ENCODE assay signal across 9 mouse cellular contexts in genomic region chr9:61360727-61361631, GRCm38 (mm10). TPM values are rescaled to one million over a fixed set of nuclear protein-coding genes. Genes with fewer than 3 reads are reported as not detected.
DNase-seq lines count a peak whose midpoint lies in the region; ATAC-seq and TF ChIP-seq lines count a peak whose summit lies in the region.
"Had no signal": no experiment of that assay in that cellular context is flagged by ENCODE, and none has a peak within 500 bp of the region (broad histone marks: within the 10 kb centered on the region; RNA-seq: fewer than 3 reads in every experiment).

No protein-coding gene starts in this region.

- H3K4me2 ChIP-seq in intestine, embryonic 14.5 days (ENCODE audit: low read length), result peak overlapping the region; percentile 9
- no peak overlapping the region; the same call in 1 of the 2 replicates for H3K4me2 ChIP-seq in intestine, postnatal 0 days (replicated peaks; ENCODE audit: low read depth)
- peak overlapping the region; percentile 22; the same call in 1 of the 2 replicates for H3K4me2 ChIP-seq in embryonic facial prominence, embryonic 12.5 days (replicated peaks)
- no peak overlapping the region for H3K4me2 ChIP-seq in hindbrain, embryonic 16.5 days (ENCODE audit: low read length)

- H3K4me3 ChIP-seq in intestine, embryonic 14.5 days (ENCODE audit: low read depth, low read length), result no peak overlapping the region
- no peak overlapping the region for H3K4me3 ChIP-seq in intestine, postnatal 0 days (ENCODE audit: low read depth, low read length)
- H3K4me3 ChIP-seq in embryonic facial prominence, embryonic 12.5 days, result no peak overlapping the region
- no peak overlapping the region for H3K4me3 ChIP-seq in hindbrain, embryonic 16.5 days (ENCODE audit: low read length)

- ATAC-seq in intestine, embryonic 14.5 days (replicated peaks; ENCODE audit: low FRiP score, low TSS enrichment, low read depth), result peak; percentile 72
- ATAC-seq in intestine, postnatal 0 days, result no peak
- peak; percentile 87 for ATAC-seq in embryonic facial prominence, embryonic 12.5 days (ENCODE audit: insufficient number of reproducible peaks, insufficient read depth, low FRiP score, low TSS enrichment)
- ATAC-seq in hindbrain, embryonic 16.5 days, result peak; percentile 86
- ATAC-seq in erythroblast, adult 5-6 weeks (replicated peaks; ENCODE audit: low FRiP score, poor library complexity, severe bottlenecking), result no peak; the same call in 1 of the 2 replicates

- H3K36me3 ChIP-seq in intestine, embryonic 14.5 days (ENCODE audit: control insufficient read depth, insufficient read depth, low read length), result no peaks in the 10 kb centered on the region
- no peaks in the 10 kb centered on the region for H3K36me3 ChIP-seq in intestine, postnatal 0 days (ENCODE audit: control insufficient read depth, insufficient read depth)
- H3K36me3 ChIP-seq in embryonic facial prominence, embryonic 12.5 days, result no peaks in the 10 kb centered on the region
- no peaks in the 10 kb centered on the region for H3K36me3 ChIP-seq in hindbrain, embryonic 16.5 days (ENCODE audit: control insufficient read depth, insufficient read depth, low read length)
- H3K36me3 ChIP-seq: G1E had no signal

- peaks cover 13% of the 10 kb centered on the region for H3K4me1 ChIP-seq in intestine, embryonic 14.5 days (replicated peaks; ENCODE audit: control insufficient read depth, insufficient read depth, low read length)
- H3K4me1 ChIP-seq in intestine, postnatal 0 days (replicated peaks; ENCODE audit: control insufficient read depth, insufficient read depth, low read length), result peaks cover 5% of the 10 kb centered on the region; the same call in 1 of the 2 replicates
- peaks cover 35% of the 10 kb centered on the region for H3K4me1 ChIP-seq in embryonic facial prominence, embryonic 12.5 days
- peaks cover 11% of the 10 kb centered on the region for H3K4me1 ChIP-seq in hindbrain, embryonic 16.5 days (ENCODE audit: control insufficient read depth, insufficient read depth, low read depth, low read length)

- TF ChIP-seq CTCF in intestine, postnatal 0 days (IDR thresholded peaks at IDR 0.05; ENCODE audit: low read depth), result no peak

- H3K9ac ChIP-seq in intestine, embryonic 14.5 days (ENCODE audit: low read length), result no peak overlapping the region
- H3K9ac ChIP-seq in intestine, postnatal 0 days (ENCODE audit: low read depth, low read length), result no peak overlapping the region
- no peak overlapping the region for H3K9ac ChIP-seq in embryonic facial prominence, embryonic 12.5 days
- H3K9ac ChIP-seq in hindbrain, embryonic 16.5 days (ENCODE audit: low read depth, low read length), result no peak overlapping the region

- H3K9me3 ChIP-seq in intestine, embryonic 14.5 days (ENCODE audit: control insufficient read depth, low read length), result peaks cover 3% of the 10 kb centered on the region; the same call in 1 of the 2 replicates
- no peaks in the 10 kb centered on the region for H3K9me3 ChIP-seq in intestine, postnatal 0 days (ENCODE audit: control insufficient read depth)
- H3K9me3 ChIP-seq in embryonic facial prominence, embryonic 12.5 days, result no peaks in the 10 kb centered on the region
- H3K9me3 ChIP-seq in hindbrain, embryonic 16.5 days (ENCODE audit: control insufficient read depth, low read length), result peaks cover 3% of the 10 kb centered on the region; the same call in 1 of the 2 replicates
- H3K9me3 ChIP-seq: G1E had no signal

- 0 out of 2 replicates have a peak overlapping the region, but pooled peaks have one; percentile 11 for H3K27ac ChIP-seq in intestine, embryonic 14.5 days (ENCODE audit: low read depth)
- no peak overlapping the region for H3K27ac ChIP-seq in intestine, postnatal 0 days (ENCODE audit: low read depth, low read length)
- H3K27ac ChIP-seq in embryonic facial prominence, embryonic 12.5 days, result peak overlapping the region; percentile 78
- peak overlapping the region; percentile 17; the same call in 1 of the 2 replicates for H3K27ac ChIP-seq in hindbrain, embryonic 16.5 days (ENCODE audit: low read depth, low read length)

- WGBS in intestine, embryonic 14.5 days, result 23% methylated on average over 17 of the region's 17 CpGs
- WGBS in intestine, postnatal 0 days, result 42% methylated on average over 17 of the region's 17 CpGs
- WGBS in embryonic facial prominence, embryonic 12.5 days, result 16% methylated on average over 17 of the region's 17 CpGs
- 21% methylated on average over 17 of the region's 17 CpGs for WGBS in hindbrain, embryonic 16.5 days

- DNase-seq in intestine, embryonic 14.5 days (ENCODE audit: low spot score), result peak; percentile 83
- peak; percentile 92 for DNase-seq in mesoderm, embryonic 11.5 days (ENCODE audit: low read depth, low spot score)
- DNase-seq in thymus, postnatal 36 days, result peak; percentile 58 to 61
- no peak for DNase-seq in urinary bladder, postnatal 36 days (ENCODE audit: low spot score in 2 of 2)

- H3K27me3 ChIP-seq in intestine, embryonic 14.5 days (replicated peaks; ENCODE audit: control insufficient read depth, insufficient read depth, low read length), result peaks cover 12% of the 10 kb centered on the region
- 0 out of 2 replicates have a peak, but pooled peaks cover 5% of the 10 kb centered on the region for H3K27me3 ChIP-seq in intestine, postnatal 0 days (replicated peaks; ENCODE audit: control insufficient read depth, insufficient read depth, low read length)
- peaks cover 8% of the 10 kb centered on the region for H3K27me3 ChIP-seq in embryonic facial prominence, embryonic 12.5 days
- H3K27me3 ChIP-seq in hindbrain, embryonic 16.5 days (replicated peaks; ENCODE audit: control insufficient read depth, insufficient read depth, low read length), result 0 out of 2 replicates have a peak, but pooled peaks cover under 1% of the 10 kb centered on the region

RNA-seq across cellular contexts. Expression of gene Tle3, which starts 11.2 kb away (rescaled TPM):
- 23.3 and 25.0 TPM in 2 replicates for polyA plus RNA-seq in intestine, embryonic 14.5 days (2014; fragmentation: Nextera tagmentation; extraction: Ambion mirVana)
- polyA plus RNA-seq in intestine, postnatal 0 days (2015; fragmentation: Nextera tagmentation; extraction: Ambion mirVana), result 24.3 and 28.6 TPM in 2 replicates
- polyA plus RNA-seq in embryonic facial prominence, embryonic 12.5 days (2016; fragmentation: Nextera tagmentation; extraction: Ambion mirVana), result 51.8 and 58.3 TPM in 2 replicates
- 19.5 and 23.0 TPM in 2 replicates for polyA plus RNA-seq in hindbrain, embryonic 16.5 days (2015; fragmentation: Nextera tagmentation; extraction: Ambion mirVana)
- total RNA-seq in erythroblast, adult 5-6 weeks (2015; ENCODE audit: low replicate concordance), result 10.8 and 24.0 TPM in 2 replicates
- total RNA-seq in erythroblast, adult 5-6 weeks (2017; ENCODE audit: low replicate concordance), result 11.6 and 16.6 TPM in 2 replicates

Comparison
In these comparisons a context has a peak if more than half of its experiments do, and no peak if none do; other contexts are left out.
1. ATAC-seq: peak in intestine, embryonic 14.5 days (single experiment), embryonic facial prominence, embryonic 12.5 days (single experiment) and hindbrain, embryonic 16.5 days (single experiment); none in intestine, postnatal 0 days (single experiment) and erythroblast, adult 5-6 weeks (single experiment).
2. H3K4me2 ChIP-seq: peak in intestine, embryonic 14.5 days (single experiment) and embryonic facial prominence, embryonic 12.5 days (single experiment); none in intestine, postnatal 0 days (single experiment) and hindbrain, embryonic 16.5 days (single experiment).
3. DNase-seq: peak in intestine, embryonic 14.5 days (single experiment), mesoderm, embryonic 11.5 days (single experiment) and thymus, postnatal 36 days (2 of 2); none in urinary bladder, postnatal 36 days (0 of 2).